Mouse (Mus musculus) liver, adult 2 months (tissue): ENCODE data around the gene Sgms1. TPM values are rescaled to one million over a fixed set of nuclear protein-coding genes. Genes with fewer than 3 reads are reported as not detected.

Experiments
- DNase-seq: peaks from one replicate; pipeline ENCODE4 v3.0.0-alpha.2; 2011; ENCODE audit warnings: low read depth, low spot score; ENCODE audit errors: extremely low read depth
- H3K27ac ChIP-seq: fragments of 200-500 bp; replicated peaks from 2 replicates; pipeline ENCODE4 v1.5.1; 2012; ENCODE audit warnings: low read depth, mild to moderate bottlenecking, control low read depth, inconsistent platforms, low read length; ENCODE audit not compliant: insufficient read depth
- H3K27me3 ChIP-seq: fragments of 200-500 bp; 2 replicates; pipeline ENCODE4 v1.6.1; 2012; ENCODE audit warnings: mild to moderate bottlenecking, moderate library complexity, low read length, inconsistent platforms; ENCODE audit not compliant: control insufficient read depth, insufficient read depth
- H3K36me3 ChIP-seq: fragments of 200-500 bp; 2 replicates; pipeline ENCODE4 v1.6.1; 2012; ENCODE audit warnings: low read length, inconsistent platforms; ENCODE audit not compliant: control insufficient read depth, insufficient read depth
- H3K4me1 ChIP-seq: fragments of 200-500 bp; 2 replicates; pipeline ENCODE4 v1.6.1; 2011; ENCODE audit warnings: low read length; ENCODE audit not compliant: control insufficient read depth, insufficient read depth
- H3K4me3 ChIP-seq: fragments of 200-500 bp; 2 replicates; pipeline ENCODE4 v1.5.1; 2011; ENCODE audit warnings: low read depth, mild to moderate bottlenecking, control low read depth, low read length, moderate library complexity; ENCODE audit not compliant: insufficient read depth
- H3K79me2 ChIP-seq: fragments of 200-500 bp; 2 replicates; pipeline ENCODE4 v1.6.1; 2012; ENCODE audit warnings: inconsistent platforms, mild to moderate bottlenecking, low read length, moderate library complexity; ENCODE audit not compliant: control insufficient read depth, insufficient read depth
- H3K9ac ChIP-seq: fragments of 200-500 bp; 2 replicates; pipeline ENCODE4 v1.6.1; 2012; ENCODE audit warnings: low read depth, mild to moderate bottlenecking, control low read depth, inconsistent platforms, low read length
- CTCF ChIP-seq: fragments of 200-500 bp; IDR thresholded peaks from 2 replicates; pipeline ENCODE4 v1.5.1; 2011; ENCODE audit warnings: low read depth, low read length, control low read depth
- POLR2A ChIP-seq: fragments of 200-500 bp; IDR thresholded peaks from 2 replicates; pipeline ENCODE4 v1.6.1; 2011; ENCODE audit warnings: low read length, control low read depth; ENCODE audit not compliant: insufficient read depth; ENCODE audit errors: extremely low read depth
- WGBS: fragments of 180-500 bp; shearing (Covaris S2); methylation state at CpG from one replicate; pipeline ENCODE4 v1.1.7; 2018; 5-methylcytosine and 5-hydroxymethylcytosine counted together
- polyA plus RNA-seq: library from polyadenylated mRNA; depleted of rRNA; stranded (reverse); fragments of >200 nt; gene quantifications from 2 replicates; pipeline ENCODE4 v1.2.3, GENCODE M21; 2012
- total RNA-seq: library from RNA; depleted of rRNA; stranded (reverse); fragments of >200 nt; gene quantifications from 2 replicates; pipeline ENCODE4 v1.2.3, GENCODE M21; 2014

Sgms1 gene
- total and polyA plus RNA-seq, 2 experiments: 6.5 to 26.7 TPM

- DNase-seq: peak; percentile 62
- H3K27me3 ChIP-seq: no peaks in the 10 kb centered on the region
- WGBS: 48% methylated on average over 8 of the region's 8 CpGs
- H3K4me3 ChIP-seq: no peak overlapping the region
- H3K36me3 ChIP-seq: peaks cover 3% of the 10 kb centered on the region; the same call in 1 of the 2 replicates
- H3K9ac ChIP-seq: no peak overlapping the region
- H3K27ac ChIP-seq: peak overlapping the region; percentile 23; the same call in 1 of the 2 replicates
- peaks cover 4% of the 10 kb centered on the region for H3K4me1 ChIP-seq
- no peak for TF ChIP-seq POLR2A
- no peak for TF ChIP-seq CTCF
- H3K79me2 ChIP-seq: no peaks in the 10 kb centered on the region; the same call in 1 of the 2 replicates
Measured at GRCm38 (mm10) chr19:32254739-32255344, 134.7 kb downstream of the Sgms1 start.

GRCm38 (mm10) chr19:32254204-32254603, 135.3 kb downstream of the Sgms1 start:
- H3K4me1 ChIP-seq: peaks cover 9% of the 10 kb centered on the region
- no peak overlapping the region for H3K27ac ChIP-seq
- no peak overlapping the region for H3K9ac ChIP-seq

GRCm38 (mm10) chr19:32252987-32253386, 136.5 kb downstream of the Sgms1 start:
- no peak for TF ChIP-seq CTCF
- TF ChIP-seq POLR2A: no peak
- no peaks in the 10 kb centered on the region for H3K27me3 ChIP-seq
- peaks cover 11% of the 10 kb centered on the region for H3K4me1 ChIP-seq
- no peaks in the 10 kb centered on the region for H3K36me3 ChIP-seq
- DNase-seq: peak; percentile 35
- no peak overlapping the region for H3K27ac ChIP-seq
- 70% methylated on average over 7 of the region's 7 CpGs for WGBS
- no peaks in the 10 kb centered on the region; the same call in 1 of the 2 replicates for H3K79me2 ChIP-seq
- no peak overlapping the region for H3K9ac ChIP-seq
- H3K4me3 ChIP-seq: no peak overlapping the region

More at GRCm38 (mm10) chr19:32254204-32254603, 135.3 kb downstream of the Sgms1 start:
- TF ChIP-seq POLR2A: no peak
- no peak for TF ChIP-seq CTCF
- WGBS: 83% methylated on average over 2 of the region's 2 CpGs
- no peak overlapping the region for H3K4me3 ChIP-seq
- no peaks in the 10 kb centered on the region for H3K27me3 ChIP-seq
- H3K79me2 ChIP-seq: no peaks in the 10 kb centered on the region; the same call in 1 of the 2 replicates
- DNase-seq: no peak
- H3K36me3 ChIP-seq: no peaks in the 10 kb centered on the region

GRCm38 (mm10) chr19:32252451-32252850, 137.1 kb downstream of the Sgms1 start:
- 78% methylated on average over 3 of the region's 3 CpGs for WGBS
- H3K36me3 ChIP-seq: no peaks in the 10 kb centered on the region
- no peaks in the 10 kb centered on the region; the same call in 1 of the 2 replicates for H3K79me2 ChIP-seq
- H3K27ac ChIP-seq: no peak overlapping the region
- TF ChIP-seq CTCF: no peak
- no peak for TF ChIP-seq POLR2A
- H3K27me3 ChIP-seq: no peaks in the 10 kb centered on the region
- no peak overlapping the region for H3K4me3 ChIP-seq
- H3K9ac ChIP-seq: no peak overlapping the region
- H3K4me1 ChIP-seq: peaks cover 11% of the 10 kb centered on the region
- DNase-seq: no peak

GRCm38 (mm10) chr19:32249181-32250130, 140.1 kb downstream of the Sgms1 start:
- TF ChIP-seq CTCF (no peak), POLR2A (no peak)
- WGBS: 49% methylated on average over 5 of the region's 5 CpGs
- H3K4me1 ChIP-seq: peaks cover 7% of the 10 kb centered on the region
- H3K9ac ChIP-seq: no peak overlapping the region
- H3K27ac ChIP-seq: 0 out of 2 replicates have a peak overlapping the region, but pooled peaks have one; percentile 2
- H3K36me3 ChIP-seq: no peaks in the 10 kb centered on the region
- H3K79me2 ChIP-seq: peaks cover 2% of the 10 kb centered on the region; the same call in 1 of the 2 replicates
- no peaks in the 10 kb centered on the region for H3K27me3 ChIP-seq
- H3K4me3 ChIP-seq: no peak overlapping the region
- DNase-seq: peak; percentile 69
